Mouse (Mus musculus): ENCODE data around the gene Shb.
A peak's percentile ranks its signal among the peaks of the same experiment; 100 is the strongest.

The Shb gene

GRCm38 (mm10) chr4:45527562-45528354 is 4.5 kb downstream of the Shb start:
- no peak for DNase-seq

- no peak for DNase-seq
Measured at GRCm38 (mm10) chr4:45526846-45527561, 5.3 kb downstream of the Shb start.

DNA sequence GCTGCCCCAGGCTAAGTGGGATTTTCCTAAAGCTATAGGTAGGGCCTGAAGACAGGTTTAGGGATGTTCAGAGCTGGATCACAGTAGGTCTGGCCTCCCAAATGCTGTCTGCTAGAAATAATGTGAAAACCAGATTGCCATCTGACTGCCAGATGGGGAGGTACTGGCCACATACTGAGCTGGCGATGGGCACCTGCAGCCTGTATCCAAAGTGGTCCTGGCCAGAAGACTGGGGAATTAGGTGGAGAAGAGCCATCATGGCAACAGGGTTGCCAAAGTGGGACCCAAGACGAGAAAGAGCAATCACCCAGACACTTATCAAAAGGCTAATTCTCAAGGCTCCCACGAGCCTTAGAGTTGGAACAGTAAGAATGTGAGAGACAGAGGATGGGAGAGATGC is 6.1 kb downstream of the Shb start:
- no peak for DNase-seq

DNA sequence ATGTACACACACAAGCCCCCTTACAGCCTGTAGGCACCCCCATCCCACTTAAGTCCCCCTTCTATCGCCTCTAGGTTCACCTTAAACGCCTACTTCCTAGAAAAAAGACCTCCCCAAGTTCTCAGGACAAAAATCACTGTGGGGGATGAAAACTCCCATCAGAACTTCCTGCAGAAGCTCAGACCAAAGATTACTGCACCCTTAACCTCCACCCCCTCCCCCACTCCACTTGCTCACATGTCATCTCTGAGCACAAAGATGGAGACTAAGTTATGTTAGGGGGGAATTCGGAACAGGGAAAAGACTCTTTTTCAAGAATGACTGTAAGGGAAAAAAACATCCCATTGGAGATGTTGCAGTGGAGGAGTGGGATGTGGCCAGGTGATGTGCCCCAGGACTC is 6.7 kb downstream of the Shb start:
- no peak for DNase-seq

GRCm38 (mm10) chr4:45524602-45525001 is 7.7 kb downstream of the Shb start:
- no peak for DNase-seq

GRCm38 (mm10) chr4:45523360-45523759 is 8.9 kb downstream of the Shb start:
- DNase-seq: no peak

- DNase-seq: no peak
Measured at GRCm38 (mm10) chr4:45522956-45523355, 9.3 kb downstream of the Shb start.

DNA sequence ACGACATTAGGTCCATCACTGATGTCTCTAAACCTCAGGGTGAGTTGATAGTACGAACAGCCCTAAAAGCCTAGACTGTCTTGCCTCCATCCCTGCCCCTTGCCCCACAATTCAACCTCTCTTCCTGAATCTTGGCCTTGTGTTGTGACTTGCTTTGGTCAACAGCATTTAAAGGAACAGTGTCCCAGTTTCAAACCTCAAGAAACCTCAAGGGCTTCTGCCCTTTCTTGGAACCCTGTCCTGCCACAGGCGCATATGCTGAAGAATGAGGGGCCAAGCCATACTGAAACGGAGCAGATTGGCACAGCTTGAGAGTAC is 9.7 kb downstream of the Shb start:
- DNase-seq: no peak

GRCm38 (mm10) chr4:45521705-45522582 is 10.3 kb downstream of the Shb start:
- no peak for DNase-seq

- no peak for DNase-seq
Measured at GRCm38 (mm10) chr4:45520375-45520774, 11.9 kb downstream of the Shb start.

- DNase-seq: no peak
Measured at GRCm38 (mm10) chr4:45517399-45517798, 14.9 kb downstream of the Shb start.

GRCm38 (mm10) chr4:45515894-45516293 is 16.4 kb downstream of the Shb start:
- no peak for DNase-seq

GRCm38 (mm10) chr4:45514406-45514805 is 17.9 kb downstream of the Shb start:
- DNase-seq: no peak

- DNase-seq: peak; percentile 65
Measured at GRCm38 (mm10) chr4:45513791-45514293, 18.4 kb downstream of the Shb start.

GRCm38 (mm10) chr4:45513340-45513739 is 18.9 kb downstream of the Shb start:
- DNase-seq: no peak

GRCm38 (mm10) chr4:45510163-45510562 is 22.1 kb downstream of the Shb start:
- no peak for DNase-seq

GRCm38 (mm10) chr4:45509416-45509815 is 22.9 kb downstream of the Shb start:
- no peak for DNase-seq

GRCm38 (mm10) chr4:45508469-45508868 is 23.8 kb downstream of the Shb start:
- DNase-seq: no peak

DNA sequence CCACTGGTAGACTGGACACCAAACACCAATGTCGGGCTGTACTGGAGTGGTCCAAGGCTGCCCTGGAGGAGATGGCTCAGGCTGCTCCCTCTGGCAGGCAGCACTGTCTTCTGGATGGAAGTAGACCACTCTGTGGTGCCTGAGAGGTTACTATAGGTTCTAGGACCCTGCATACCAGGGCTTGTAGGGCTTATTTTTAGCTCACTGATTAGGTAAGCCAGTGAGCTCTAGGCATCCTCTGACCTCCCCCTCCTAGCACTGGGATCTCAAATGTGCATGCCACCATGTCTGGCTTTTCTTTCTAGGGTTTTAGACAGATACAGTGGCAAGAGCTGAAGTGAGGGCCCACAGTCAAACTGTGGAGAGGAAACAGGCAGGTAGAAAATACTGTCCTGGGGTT is 24.8 kb downstream of the Shb start:
- DNase-seq: no peak

- no peak for DNase-seq
Measured at GRCm38 (mm10) chr4:45507039-45507438, 25.2 kb downstream of the Shb start.

DNA sequence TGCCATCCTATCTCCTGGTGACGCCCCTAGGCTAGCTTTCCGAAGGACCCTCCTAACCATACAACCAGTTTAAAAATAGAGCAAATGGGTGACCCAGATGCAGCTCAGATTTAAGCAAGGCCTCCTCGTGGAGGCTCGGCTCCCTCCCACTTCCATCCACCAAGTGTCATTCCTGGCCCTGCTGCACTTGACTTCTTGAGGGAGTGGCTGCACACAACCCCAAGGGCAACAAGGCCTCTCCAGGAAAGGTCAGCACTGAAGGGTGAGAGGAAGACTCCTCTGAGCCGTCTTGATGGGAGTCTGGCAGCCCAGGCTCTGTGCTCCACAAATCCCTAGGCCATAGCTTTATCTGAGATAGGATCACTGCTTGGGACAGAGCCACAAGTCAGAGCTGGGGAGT is 25.7 kb downstream of the Shb start:
- no peak for DNase-seq

- DNase-seq: no peak
Measured at GRCm38 (mm10) chr4:45505671-45506070, 26.6 kb downstream of the Shb start.

DNA sequence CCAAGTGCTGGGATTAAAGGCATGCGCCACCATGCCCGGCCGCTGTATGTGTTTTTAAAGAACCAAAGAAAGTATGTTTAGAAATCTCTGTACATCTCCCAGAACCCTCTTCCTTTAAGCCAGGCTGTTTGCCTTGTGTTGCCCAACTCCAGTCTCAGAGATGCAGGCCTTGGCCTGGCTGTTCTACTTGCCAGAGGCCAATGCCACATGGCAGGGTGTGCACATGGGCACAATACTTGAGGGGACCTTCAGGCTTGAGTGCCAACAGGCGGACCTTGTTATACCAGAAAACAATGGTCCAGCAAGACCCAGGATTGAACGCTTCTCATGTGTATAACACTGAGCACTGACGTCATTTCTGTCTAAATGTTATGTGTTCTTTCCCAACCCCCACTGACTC is 27.1 kb downstream of the Shb start:
- no peak for DNase-seq

Data from lung, postnatal 14 days (tissue).